Mouse (Mus musculus) induced T-regulatory cell, adult 2 months (primary cell): ENCODE results near the gene Gm648.
"Not testable (repeated sequence)": the region's sequence is repeated elsewhere in the genome, so short reads cannot be mapped to it uniquely, and the experiment has no call there.

ENCODE experiments used
- DNase-seq: peaks from one replicate; pipeline ENCODE4 v3.0.0-alpha.2; 2012; ENCODE audit warnings: low read depth

Gene Gm648

GRCm38 (mm10) chrX:56549506-56549905 is at the start of gene Gm648:
Gene Gm648 (minus strand): TSS chrX:56549606.
- no peak for DNase-seq

- peak; percentile 93 for DNase-seq
Measured at GRCm38 (mm10) chrX:56597887-56598640, 48.7 kb upstream of the Gm648 start, which contains the start of gene Mmgt1. Gene Mmgt1 (minus strand): TSS chrX:56598069.

- DNase-seq = no peak
Measured at GRCm38 (mm10) chrX:56597219-56597886, 47.9 kb upstream of the Gm648 start.

- DNase-seq = no peak
Measured at GRCm38 (mm10) chrX:56578200-56578599, 28.8 kb upstream of the Gm648 start.

- DNase-seq = peak; percentile 46
Measured at GRCm38 (mm10) chrX:56572465-56572864, 23.1 kb upstream of the Gm648 start.

- DNase-seq = no peak
Measured at GRCm38 (mm10) chrX:56553584-56553983, 4.2 kb upstream of the Gm648 start.

GRCm38 (mm10) chrX:56537162-56537561 is 12.2 kb downstream of the Gm648 start:
- DNase-seq = peak; percentile 9

- peak; percentile 55 for DNase-seq
Measured at GRCm38 (mm10) chrX:56531266-56531665, 18.1 kb downstream of the Gm648 start.

GRCm38 (mm10) chrX:56524442-56524841 is 25.0 kb downstream of the Gm648 start, which contains the start of gene Gm10477:
Gene Gm10477 (plus strand): TSS chrX:56524742.
- DNase-seq = not testable (repeated sequence)

GRCm38 (mm10) chrX:56497241-56497640 is 52.2 kb downstream of the Gm648 start:
- no peak for DNase-seq
